8 mouse cellular contexts compared by ENCODE assay signal in the genomic region with DNA sequence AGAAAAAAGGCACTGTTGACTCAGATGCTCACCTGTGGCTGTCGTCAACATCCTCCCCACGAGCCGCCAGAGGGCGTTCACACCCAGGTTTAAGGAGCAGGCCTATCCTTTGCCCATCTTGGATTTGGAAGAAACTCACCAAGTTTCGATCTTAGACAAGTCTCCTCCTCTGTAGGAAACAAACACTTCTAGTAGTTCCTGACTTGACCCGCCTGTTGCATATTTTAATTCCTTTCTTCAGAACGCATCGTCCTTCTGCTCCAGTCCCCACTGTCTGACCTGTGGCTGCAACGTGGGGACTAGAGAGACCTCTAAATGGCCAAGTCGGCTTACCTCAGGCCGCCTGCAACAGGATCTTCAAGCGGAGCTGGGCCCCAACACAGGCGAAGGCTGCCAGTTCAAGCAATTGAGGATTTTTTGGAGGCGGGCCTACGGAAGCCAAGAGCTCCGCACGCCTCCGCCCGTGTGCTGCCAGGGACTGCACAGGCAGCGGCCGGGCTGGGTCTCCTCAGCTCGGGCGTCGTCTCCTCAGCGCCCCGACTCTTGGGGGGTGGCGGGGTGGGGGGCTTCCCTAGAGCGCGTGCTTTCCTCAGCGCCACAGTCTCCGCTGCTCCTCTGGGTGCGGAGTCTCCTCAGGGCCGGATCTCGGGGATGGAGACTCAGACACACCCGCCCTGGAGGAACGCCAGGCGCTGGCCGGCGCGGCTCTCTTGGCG. TPM values are rescaled to one million over a fixed set of nuclear protein-coding genes. Genes with fewer than 3 reads are reported as not detected.
A peak's percentile ranks its signal among the peaks of the same experiment; 100 is the strongest.
DNase-seq lines count a peak whose midpoint lies in the region; ATAC-seq and TF ChIP-seq lines count a peak whose summit lies in the region.

No protein-coding gene starts in this region.

- intact Hi-C loops in gastrocnemius, adult 2 months (cut with DNase I), result no loop called here

- peak overlapping the region; percentile 68 for H3K4me2 ChIP-seq in hindbrain, embryonic 16.5 days (ENCODE audit: low read length)

- no peaks in the 10 kb centered on the region for H3K27me3 ChIP-seq in hindbrain, embryonic 16.5 days (replicated peaks; ENCODE audit: control insufficient read depth, insufficient read depth, low read length)

- peaks cover 8% of the 10 kb centered on the region; the same call in 1 of the 2 replicates for H3K4me1 ChIP-seq in hindbrain, embryonic 16.5 days (ENCODE audit: control insufficient read depth, insufficient read depth, low read depth, low read length)

- peak; percentile 79 to 92 for DNase-seq in adrenal gland, adult (ENCODE audit: inconsistent age in 2 of 2, low spot score in 1 of 2)
- peak; percentile 55 to 81 for DNase-seq in cerebellum, postnatal 4 days (ENCODE audit: low spot score in 2 of 2)
- peak; percentile 77 for DNase-seq in gastrocnemius, adult 2 months
- peak; percentile 61 for DNase-seq in left cerebral cortex, adult 11 months (ENCODE audit: low spot score)
- peak; percentile 83 for DNase-seq in lung, postnatal 36 days
- peak; percentile 86 for DNase-seq in retina, postnatal 1 day
- peak; percentile 61 for DNase-seq in urinary bladder, postnatal 25 days (ENCODE audit: low spot score)

- TF ChIP-seq CTCF in gastrocnemius, adult 2 months (IDR thresholded peaks at IDR 0.05), result peak; percentile 75

- peak; percentile 90 for ATAC-seq in hindbrain, embryonic 16.5 days

- under 1% methylated on average over 41 of the region's 41 CpGs for WGBS in hindbrain, embryonic 16.5 days

- no peaks in the 10 kb centered on the region for H3K36me3 ChIP-seq in hindbrain, embryonic 16.5 days (ENCODE audit: control insufficient read depth, insufficient read depth, low read length)

- H3K9me3 ChIP-seq in hindbrain, embryonic 16.5 days (ENCODE audit: control insufficient read depth, low read length), result no peaks in the 10 kb centered on the region

- H3K27ac ChIP-seq in gastrocnemius, adult 2 months, result peak overlapping the region; percentile 85
- peak overlapping the region; percentile 95 for H3K27ac ChIP-seq in hindbrain, embryonic 16.5 days (ENCODE audit: low read depth, low read length)

- peak overlapping the region; percentile 95 for H3K9ac ChIP-seq in hindbrain, embryonic 16.5 days (ENCODE audit: low read depth, low read length)

- H3K4me3 ChIP-seq in gastrocnemius, adult 2 months, result peak overlapping the region; percentile 90
- H3K4me3 ChIP-seq in hindbrain, embryonic 16.5 days (ENCODE audit: low read length), result peak overlapping the region; percentile 90

RNA-seq across cellular contexts. Expression of gene Dsel, which starts 0.5 kb away (rescaled TPM):
- 1 to 10 TPM; 1.9 to 3.3 TPM for total RNA-seq in gastrocnemius, adult 2 months (2021)
- 9.0 and 11.0 TPM in 2 replicates for polyA plus RNA-seq in hindbrain, embryonic 16.5 days (2015; fragmentation: Nextera tagmentation; extraction: Ambion mirVana)

Comparison
In these comparisons a context has a peak if more than half of its experiments do, and no peak if none do; other contexts are left out.
1. Peak in every context shown above with its lines: DNase-seq, ATAC-seq, H3K4me3 ChIP-seq and H3K27ac ChIP-seq.